Comparison of ENCODE assay signal across 7 mouse cellular contexts in the genomic region with DNA sequence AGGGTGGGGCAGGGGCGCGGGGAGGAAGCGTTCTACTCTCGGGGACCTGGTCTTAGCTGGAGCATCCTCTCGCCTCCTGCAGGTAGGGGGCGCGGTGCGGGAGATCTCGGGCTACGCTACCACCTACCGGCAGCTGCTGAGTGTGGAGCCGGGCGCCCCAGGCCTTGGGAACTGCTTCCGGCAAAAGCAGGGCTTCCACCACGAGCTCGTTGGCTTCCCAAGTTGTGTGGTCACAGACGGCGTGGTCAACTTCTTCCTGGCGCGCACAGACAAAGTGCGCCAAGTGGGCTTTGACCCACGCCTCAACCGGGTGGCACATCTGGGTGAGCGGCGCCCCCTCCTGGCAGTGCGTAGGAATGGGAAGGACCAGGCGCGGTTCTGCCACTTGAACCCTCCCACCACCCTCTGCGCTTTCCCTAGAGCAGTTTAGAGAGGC. TPM values are rescaled to one million over a fixed set of nuclear protein-coding genes. Genes with fewer than 3 reads are reported as not detected.
DNase-seq lines count a peak whose midpoint lies in the region; TF ChIP-seq lines count a peak whose summit lies in the region.

No protein-coding gene starts in this region.

- H3K27ac ChIP-seq in ES-Bruce4 (ENCODE audit: insufficient read depth, low read length) = no peak overlapping the region

- no peaks in the 10 kb centered on the region for H3K27me3 ChIP-seq in ES-Bruce4 (ENCODE audit: control insufficient read depth, insufficient read depth, low read length, poor library complexity, severe bottlenecking)

- peak overlapping the region; percentile 54 for H3K9ac ChIP-seq in ES-Bruce4 (ENCODE audit: low read depth, poor library complexity, severe bottlenecking)

- no peaks in the 10 kb centered on the region for H3K36me3 ChIP-seq in ES-Bruce4 (ENCODE audit: control insufficient read depth, insufficient read depth, low read length, poor library complexity, severe bottlenecking)

- H3K4me3 ChIP-seq in ES-Bruce4 (ENCODE audit: low read depth, low read length) = peak overlapping the region; percentile 75

- H3K9me3 ChIP-seq in ES-Bruce4 (replicated peaks; ENCODE audit: control insufficient read depth, insufficient read depth, low read length, poor library complexity, severe bottlenecking) = no peaks in the 10 kb centered on the region

- TF ChIP-seq EP300 in ES-Bruce4 (IDR thresholded peaks at IDR 0.05; ENCODE audit: insufficient read depth, low read depth, low read length) = no peak

- H3K4me1 ChIP-seq in ES-Bruce4 (ENCODE audit: control insufficient read depth, insufficient read depth, low read length) = peaks cover 4% of the 10 kb centered on the region

- DNase-seq in adrenal gland, postnatal 10 days = peak; percentile 87
- DNase-seq in fibroblast of lung, adult 2 months (ENCODE audit: low read depth) = peak; percentile 49
- DNase-seq in heart, postnatal 4 days = peak; percentile 80
- DNase-seq in layer of hippocampus, postnatal 25 days (ENCODE audit: extremely low spot score in 1 of 2, low spot score in 1 of 2) = peak; percentile 58 to 69
- peak; percentile 80 for DNase-seq in mesoderm, embryonic 11.5 days (ENCODE audit: low read depth, low spot score)
- peak; percentile 78 for DNase-seq in spleen, adult 12 weeks (ENCODE audit: low spot score)

- TF ChIP-seq POLR2A in ES-Bruce4 (IDR thresholded peaks at IDR 0.05; ENCODE audit: insufficient read depth, low read length) = no peak

- TF ChIP-seq CTCF in ES-Bruce4 (IDR thresholded peaks at IDR 0.05; ENCODE audit: low read depth, low read length) = peak; percentile 81

RNA-seq across cellular contexts. Expression of a gene that starts 5.8 kb away (rescaled TPM):
- 7.7 and 9.5 TPM in 2 replicates for polyA plus RNA-seq in ES-Bruce4 (2011; ENCODE audit: insufficient read depth, insufficient read length, low read depth, missing spikeins)
- total RNA-seq in adrenal gland, postnatal 10 days (2021) = 10 to 100 TPM; 12.7 to 16.3 TPM
- total RNA-seq in heart, postnatal 4 days (2021) = 1 to 10 TPM; 2.2 to 2.7 TPM
- total RNA-seq in layer of hippocampus, postnatal 25 days (2021) = 100 to 1,000 TPM; 113 to 114 TPM

RNA-seq across cellular contexts. Expression of a gene that starts 9.6 kb away (rescaled TPM):
- 24.6 and 35.2 TPM in 2 replicates for polyA plus RNA-seq in ES-Bruce4 (2011; ENCODE audit: insufficient read depth, insufficient read length, low read depth, missing spikeins)
- total RNA-seq in adrenal gland, postnatal 10 days (2021) = 10 to 100 TPM in 1 of 2 experiments, 1 to 10 TPM in 1; 7.4 to 13.7 TPM
- total RNA-seq in heart, postnatal 4 days (2021) = 10 to 100 TPM; 25.7 to 31.8 TPM
- total RNA-seq in layer of hippocampus, postnatal 25 days (2021) = 10 to 100 TPM; 10.5 to 25.1 TPM

RNA-seq across cellular contexts. Expression of a gene that starts 19.0 kb away (rescaled TPM):
- polyA plus RNA-seq in ES-Bruce4 (2011; ENCODE audit: insufficient read depth, insufficient read length, low read depth, missing spikeins) = 50.9 and 54.3 TPM in 2 replicates
- total RNA-seq in adrenal gland, postnatal 10 days (2021) = 10 to 100 TPM; 18.1 to 26.5 TPM
- 10 to 100 TPM; 19.9 to 21.0 TPM for total RNA-seq in heart, postnatal 4 days (2021)
- total RNA-seq in layer of hippocampus, postnatal 25 days (2021) = 100 to 1,000 TPM; 295 to 338 TPM

RNA-seq across cellular contexts. Expression of a gene that starts 24.7 kb away (rescaled TPM):
- polyA plus RNA-seq in ES-Bruce4 (2011; ENCODE audit: insufficient read depth, insufficient read length, low read depth, missing spikeins) = 49.8 and 50.8 TPM in 2 replicates
- 10 to 100 TPM; 48.3 to 69.4 TPM for total RNA-seq in adrenal gland, postnatal 10 days (2021)
- 10 to 100 TPM; 50.0 to 53.8 TPM for total RNA-seq in heart, postnatal 4 days (2021)
- 100 to 1,000 TPM; 210 to 243 TPM for total RNA-seq in layer of hippocampus, postnatal 25 days (2021)

RNA-seq across cellular contexts. Expression of a gene that starts 40.5 kb away (rescaled TPM):
- polyA plus RNA-seq in ES-Bruce4 (2011; ENCODE audit: insufficient read depth, insufficient read length, low read depth, missing spikeins) = 36.7 and 39.2 TPM in 2 replicates
- 10 to 100 TPM; 27.7 to 30.9 TPM for total RNA-seq in adrenal gland, postnatal 10 days (2021)
- 10 to 100 TPM; 25.7 to 26.6 TPM for total RNA-seq in heart, postnatal 4 days (2021)
- total RNA-seq in layer of hippocampus, postnatal 25 days (2021) = 10 to 100 TPM; 92.7 to 98.9 TPM

Comparison
In these comparisons a context has a peak if more than half of its experiments do, and no peak if none do; other contexts are left out.
1. RNA of a gene that starts 5.8 kb away (total RNA-seq): 113 to 114 TPM in layer of hippocampus, postnatal 25 days; 12.7 to 16.3 TPM in adrenal gland, postnatal 10 days and 2.2 to 2.7 TPM in heart, postnatal 4 days; every median in the first group is over 4 times any median in the second.
2. RNA of a gene that starts 19.0 kb away (total RNA-seq): 295 to 338 TPM in layer of hippocampus, postnatal 25 days; 18.1 to 26.5 TPM in adrenal gland, postnatal 10 days and 19.9 to 21.0 TPM in heart, postnatal 4 days; every median in the first group is over 10 times any median in the second.
3. Peak in every context shown above with its lines, with median percentiles within 50 percentile points of each other: DNase-seq.